Mouse (Mus musculus) small intestine, adult 2 months (tissue): ENCODE data around the gene Prg3.

Source experiments
- CTCF ChIP-seq: fragments of 200-500 bp; IDR thresholded peaks from 2 replicates; pipeline ENCODE4 v1.5.1; 2012; ENCODE audit warnings: low read depth, mild to moderate bottlenecking, control low read depth, inconsistent platforms, low read length, moderate library complexity, mixed read lengths; ENCODE audit not compliant: insufficient replicate concordance, insufficient read length; ENCODE audit errors: extremely low read depth
- POLR2A ChIP-seq: fragments of 200-500 bp; IDR thresholded peaks from 2 replicates; pipeline ENCODE4 v1.6.1; 2012; ENCODE audit warnings: low read depth, mild to moderate bottlenecking, control low read depth, inconsistent platforms, low read length, moderate library complexity

- TF ChIP-seq CTCF (no peak), POLR2A (no peak)
Measured at GRCm38 (mm10) chr2:84961901-84962300, 26.1 kb upstream of the Prg3 start.
